Mouse (Mus musculus) heart, postnatal 0 days (tissue): ENCODE measurements around the gene Tnfrsf19.
A peak's percentile ranks its signal among the peaks of the same experiment; 100 is the strongest.

Source experiments
- CTCF ChIP-seq: IDR thresholded peaks from 2 replicates; pipeline ENCODE4 v1.5.1; 2016; ENCODE audit warnings: antibody characterized with exemption, control low read depth, low read depth
- EP300 ChIP-seq: IDR thresholded peaks from 2 replicates; pipeline ENCODE4 v1.6.1; 2016; ENCODE audit warnings: antibody characterized with exemption, low read depth

DNA sequence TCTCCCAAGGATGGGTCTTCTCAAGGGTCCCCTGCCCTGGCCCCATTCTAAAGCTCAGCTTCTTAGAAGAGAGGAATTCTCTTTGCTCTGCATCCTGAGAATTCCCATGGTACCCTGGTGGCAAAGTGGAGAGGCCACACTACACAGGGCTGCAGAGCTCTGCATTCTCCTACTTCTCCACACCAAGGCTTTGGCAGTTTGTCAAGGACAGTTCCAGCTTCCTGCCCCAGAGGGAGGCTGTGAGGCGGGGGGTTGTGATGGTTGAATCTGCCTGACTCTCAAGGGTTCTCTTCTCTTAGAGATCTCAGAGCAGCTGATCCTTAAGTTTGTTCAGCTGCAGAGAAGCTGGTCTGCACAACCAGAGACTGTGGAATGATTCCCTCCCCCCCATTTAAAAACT, 23.9 kb downstream of the Tnfrsf19 start:
- TF ChIP-seq CTCF (0 out of 2 replicates have a peak, but pooled peaks have one; percentile 1), EP300 (no peak)
